Mouse (Mus musculus) kidney, adult 2 months (tissue): Measurements from ENCODE around the gene Tmtc4.

Source experiments
- CTCF ChIP-seq: fragments of 200-500 bp; conservative IDR thresholded peaks from 2 replicates; pipeline ENCODE4 v1.5.1; 2011; ENCODE audit warnings: low read depth, mild to moderate bottlenecking, control low read depth, low read length, moderate library complexity, mixed read lengths; ENCODE audit not compliant: insufficient read depth, insufficient read length
- POLR2A ChIP-seq: fragments of 200-500 bp; IDR thresholded peaks from one replicate; pipeline ENCODE4 v1.6.1; 2011; ENCODE audit warnings: low read depth, low read length, control low read depth

- no peak for TF ChIP-seq POLR2A
- no peak for TF ChIP-seq CTCF
Observed at GRCm38 (mm10) chr14:122880291-122880690, 103.5 kb downstream of the Tmtc4 start.
